Mouse (Mus musculus) R1 (cell line): ENCODE measurements at regions not wholly inside any gene's neighbourhood (a gene's known extent, or its start where the extent isn't known, plus 50 kb on each side); places are given as distances from the start of the nearest gene placed in this dataset.
"Not testable (repeated sequence)": the region's sequence is repeated elsewhere in the genome, so short reads cannot be mapped to it uniquely, and the experiment has no call there.

Experiments
- DNase-seq: peaks from one replicate; pipeline ENCODE4 v3.0.0-alpha.2; 2018; ENCODE audit warnings: low read depth, low spot score

DNA sequence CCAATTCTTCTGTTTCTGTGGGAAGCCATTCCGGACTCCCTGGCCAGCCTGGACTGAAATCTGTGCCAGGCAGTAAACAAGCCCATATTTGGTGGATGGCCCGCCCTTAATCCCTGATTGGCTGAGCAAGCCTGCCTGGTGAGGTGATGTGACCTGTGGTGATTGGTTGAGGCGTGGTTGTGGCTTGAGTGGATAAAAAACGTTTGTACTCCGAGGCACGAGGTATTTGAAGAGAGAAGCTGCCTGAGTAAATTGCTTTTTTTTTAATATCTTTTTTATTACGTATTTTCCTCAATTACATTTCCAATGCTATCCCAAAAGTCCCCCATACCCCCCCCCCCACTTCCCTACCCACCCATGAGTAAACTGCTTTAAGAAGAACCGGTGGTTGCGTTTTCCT, 1174.3 kb downstream of the Gm37988 start:
- not testable (repeated sequence) for DNase-seq

DNA sequence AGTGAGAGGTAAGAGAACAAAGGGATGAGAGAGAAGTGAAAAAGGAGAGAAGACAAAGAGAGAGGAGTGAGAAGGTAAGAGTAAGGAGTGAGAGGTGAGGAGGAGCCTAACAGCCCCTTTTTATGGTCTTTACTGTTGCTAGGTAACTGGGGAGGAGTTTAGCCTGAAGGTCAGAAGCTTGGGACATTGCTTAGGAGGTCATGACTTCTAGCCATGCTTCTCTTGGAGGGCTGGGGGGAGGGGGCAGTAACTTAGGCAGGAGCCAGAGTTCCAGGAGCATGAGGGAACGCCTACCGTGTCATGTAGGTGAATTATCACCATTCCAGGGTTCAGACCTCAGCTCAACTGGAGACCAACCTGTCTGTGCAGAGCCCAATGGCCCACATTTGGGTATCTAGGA, 1198.1 kb downstream of the Gm37988 start:
- DNase-seq: peak; percentile 66
